Comparison of ENCODE assay signal across 9 mouse cellular contexts in the genomic region with DNA sequence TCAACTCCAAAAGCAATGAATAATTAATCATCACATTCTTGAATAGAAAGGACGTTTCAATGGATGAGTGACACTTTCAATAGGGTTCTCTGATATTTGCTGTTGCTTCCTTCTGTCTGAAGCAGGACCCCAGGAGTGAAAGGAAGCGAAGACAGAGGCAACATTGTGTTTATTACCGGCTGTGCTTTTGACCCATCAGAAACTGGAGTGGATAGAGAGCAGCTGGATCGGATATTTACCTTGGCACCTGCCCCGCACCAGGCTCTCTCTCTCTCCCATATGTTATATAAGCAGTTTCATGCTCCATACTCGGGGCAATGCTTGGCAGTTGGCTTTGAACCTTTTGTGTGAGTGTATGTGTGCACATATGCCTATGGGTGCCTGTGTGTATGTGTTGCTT. TPM values are rescaled to one million over a fixed set of nuclear protein-coding genes. Genes with fewer than 3 reads are reported as not detected.
DNase-seq lines count a peak whose midpoint lies in the region; ATAC-seq and TF ChIP-seq lines count a peak whose summit lies in the region.
"Had no signal": no experiment of that assay in that cellular context is flagged by ENCODE, and none has a peak within 500 bp of the region (broad histone marks: within the 10 kb centered on the region; RNA-seq: fewer than 3 reads in every experiment).

No protein-coding gene starts in this region.

- ATAC-seq in lung, embryonic 14.5 days (ENCODE audit: insufficient read depth), result no peak

- H3K9ac ChIP-seq in lung, embryonic 14.5 days, result no peak overlapping the region

- no peaks in the 10 kb centered on the region for H3K9me3 ChIP-seq in lung, embryonic 14.5 days (ENCODE audit: low read depth, low read length)
- H3K9me3 ChIP-seq: megakaryocyte, embryonic 14.5 days had no signal

- no peak for TF ChIP-seq POLR2A in small intestine, adult 2 months (IDR thresholded peaks at IDR 0.05; ENCODE audit: low read depth, low read length)

- no peak for TF ChIP-seq CTCF in lung, embryonic 14.5 days (IDR thresholded peaks at IDR 0.05; ENCODE audit: low read depth)
- TF ChIP-seq CTCF in small intestine, adult 2 months (IDR thresholded peaks at IDR 0.05; ENCODE audit: extremely low read depth, insufficient read length, insufficient replicate concordance, low read depth, low read length), result no peak

- peak overlapping the region; percentile 73 for H3K4me2 ChIP-seq in lung, embryonic 14.5 days

- no peaks in the 10 kb centered on the region for H3K36me3 ChIP-seq in lung, embryonic 14.5 days (ENCODE audit: insufficient read depth)
- H3K36me3 ChIP-seq in small intestine, adult 2 months (ENCODE audit: control insufficient read depth, insufficient read depth, low read length), result no peaks in the 10 kb centered on the region

- peak overlapping the region; percentile 93; the same call in 1 of the 2 replicates for H3K27ac ChIP-seq in lung, embryonic 14.5 days (ENCODE audit: low read depth)
- peak overlapping the region; percentile 80; the same call in 1 of the 2 replicates for H3K27ac ChIP-seq in small intestine, adult 2 months (ENCODE audit: insufficient read depth, low read depth, low read length)

- peaks cover 11% of the 10 kb centered on the region for H3K4me1 ChIP-seq in lung, embryonic 14.5 days (ENCODE audit: insufficient read depth)
- peaks cover 7% of the 10 kb centered on the region for H3K4me1 ChIP-seq in small intestine, adult 2 months (ENCODE audit: control insufficient read depth, insufficient read depth, insufficient read length, low read length)

- H3K4me3 ChIP-seq in lung, embryonic 14.5 days (ENCODE audit: low read depth, low read length), result no peak overlapping the region
- H3K4me3 ChIP-seq in small intestine, adult 2 months (ENCODE audit: low read depth, low read length), result no peak overlapping the region

- peak; percentile 53 for DNase-seq in cerebellum, adult 9-10 months
- no peak for DNase-seq in cerebellum, postnatal 4 days (ENCODE audit: low spot score in 2 of 2)
- DNase-seq in lung, embryonic 14.5 days, result peak; percentile 36
- DNase-seq in lung, postnatal 36 days, result no peak
- peak; percentile 24 to 48 for DNase-seq in kidney, postnatal 4 days
- DNase-seq in layer of hippocampus, adult 9-11 months, result no peak
- no peak for DNase-seq in layer of hippocampus, adult 9-10 months (ENCODE audit: low spot score)

- no peaks in the 10 kb centered on the region for H3K27me3 ChIP-seq in lung, embryonic 14.5 days (ENCODE audit: insufficient read depth, low read length)
- H3K27me3 ChIP-seq in small intestine, adult 2 months (ENCODE audit: control insufficient read depth, insufficient read depth, low read length), result no peaks in the 10 kb centered on the region
- H3K27me3 ChIP-seq: megakaryocyte, embryonic 14.5 days had no signal

- WGBS in lung, embryonic 14.5 days, result 47% methylated on average over 6 of the region's 6 CpGs
- WGBS in small intestine, adult 2 months, result 26% methylated on average over 6 of the region's 6 CpGs

RNA-seq across cellular contexts. Expression of a gene that starts 23.6 kb away (rescaled TPM):
- 5.0 TPM in 2 replicates for polyA plus RNA-seq in lung, embryonic 14.5 days (2014; fragmentation: Nextera tagmentation; extraction: Ambion mirVana)
- 1.3 and 1.7 TPM in 2 replicates for polyA plus RNA-seq in small intestine, adult 2 months (2012; rRNA removed)

Comparison
In these comparisons a context has a peak if more than half of its experiments do, and no peak if none do; other contexts are left out.
1. DNase-seq: peak in cerebellum, adult 9-10 months (single experiment), lung, embryonic 14.5 days (single experiment) and kidney, postnatal 4 days (2 of 2); none in cerebellum, postnatal 4 days (0 of 2), lung, postnatal 36 days (single experiment), layer of hippocampus, adult 9-11 months (single experiment) and layer of hippocampus, adult 9-10 months (single experiment).